Mouse (Mus musculus) mouse embryonic stem cell (cell line): ENCODE data around the gene Tmem151a.

Experiments
- in situ Hi-C, 2 experiments: fragments of 300-500 bp; cut with MboI; formaldehyde crosslinking; loops; 1 replicate in 1 of 2; 3 replicates in 1 of 2; pipeline ENCODE4 v1.14.3; 2019 to 2020; ENCODE audit warnings: low sequenced_read_pairs in 2 of 2, low pct_unique_long_range_greater_than_20kb in 1 of 2, mixed read lengths in 1 of 2; ENCODE audit not compliant: unreplicated experiment in 1 of 2

Tmem151a gene

GRCm38 (mm10) chr19:5053909-5054308, 31.4 kb downstream of the Tmem151a start:
- in situ Hi-C loops = no loop called here

GRCm38 (mm10) chr19:5052853-5053252, 32.5 kb downstream of the Tmem151a start:
- in situ Hi-C loops = no loop called here

- in situ Hi-C loops = no loop called here
These were observed 33.0 kb downstream of the Tmem151a start for GRCm38 (mm10) chr19:5052166-5052822.

- in situ Hi-C loops = no loop called here
These were observed 33.8 kb downstream of the Tmem151a start for GRCm38 (mm10) chr19:5051515-5051914.

GRCm38 (mm10) chr19:5051031-5051430, 34.3 kb downstream of the Tmem151a start:
- in situ Hi-C loops = no loop called here

- in situ Hi-C loops = no loop called here
These were observed 35.1 kb downstream of the Tmem151a start, which contains the start of gene Rin1 for GRCm38 (mm10) chr19:5050047-5050905. TSS of gene Rin1 (plus strand) at chr19:5050481.

GRCm38 (mm10) chr19:5049325-5049724, 36.0 kb downstream of the Tmem151a start:
- in situ Hi-C loops = no loop called here

- in situ Hi-C loops = no loop called here
These were observed 36.9 kb downstream of the Tmem151a start for GRCm38 (mm10) chr19:5048138-5049056.

GRCm38 (mm10) chr19:5045531-5045930, 39.8 kb downstream of the Tmem151a start:
- in situ Hi-C loops = no loop called here

- in situ Hi-C loops = no loop called here
These were observed 43.7 kb downstream of the Tmem151a start for GRCm38 (mm10) chr19:5041588-5041987.

GRCm38 (mm10) chr19:5040862-5041523, 44.3 kb downstream of the Tmem151a start, which contains the start of gene Brms1:
TSS of gene Brms1 (plus strand) at chr19:5041354.
- in situ Hi-C loops = no loop called here

GRCm38 (mm10) chr19:5039301-5040114, 45.8 kb downstream of the Tmem151a start:
- in situ Hi-C loops = no loop called here

GRCm38 (mm10) chr19:5038709-5039156, 46.6 kb downstream of the Tmem151a start, which contains the start of the genes B4gat1 and AC124502.3:
TSS of gene B4gat1 (plus strand) at chr19:5038826.
TSS of gene AC124502.3 (plus strand) at chr19:5038891.
- in situ Hi-C loops = no loop called here

- in situ Hi-C loops = no loop called here
These were observed 47.4 kb downstream of the Tmem151a start for GRCm38 (mm10) chr19:5037678-5038571.

GRCm38 (mm10) chr19:5036577-5036976, 48.8 kb downstream of the Tmem151a start:
- in situ Hi-C loops = no loop called here

- in situ Hi-C loops = no loop called here
These were observed 52.6 kb downstream of the Tmem151a start for GRCm38 (mm10) chr19:5032686-5033085.
